Mouse (Mus musculus) erythroid progenitor cell, adult 5-6 weeks (primary cell): Measurements from ENCODE around the gene Sod2. TPM values are rescaled to one million over a fixed set of nuclear protein-coding genes. Genes with fewer than 3 reads are reported as not detected.
A peak's percentile ranks its signal among the peaks of the same experiment; 100 is the strongest.
"Not testable (repeated sequence)": the region's sequence is repeated elsewhere in the genome, so short reads cannot be mapped to it uniquely, and the experiment has no call there.

Source experiments
- ATAC-seq: replicated peaks from 2 replicates; pipeline ENCODE4 v1.8.0; 2016; ENCODE audit warnings: moderate number of reproducible peaks, mild to moderate bottlenecking, moderate TSS enrichment, inconsistent platforms; ENCODE audit not compliant: poor library complexity, low FRiP score, severe bottlenecking
- total RNA-seq, 2 experiments: library from RNA; stranded (forward) in 1 of 2; stranded (reverse) in 1 of 2; fragments of 150-400 nt in 1 of 2; fragments of 186-747, 209-891 nt in 1 of 2; gene quantifications; 2 replicates each; pipeline versions ENCODE4 v1.2.3 to v1.2.4; 2015 to 2017; ENCODE audit warnings: low replicate concordance in 2 of 2

The Sod2 gene
- total RNA-seq (2015; ENCODE audit: low replicate concordance) (18.4 and 58.3 TPM in 2 replicates), total RNA-seq (2017; ENCODE audit: low replicate concordance) (8.0 and 16.8 TPM in 2 replicates)

DNA sequence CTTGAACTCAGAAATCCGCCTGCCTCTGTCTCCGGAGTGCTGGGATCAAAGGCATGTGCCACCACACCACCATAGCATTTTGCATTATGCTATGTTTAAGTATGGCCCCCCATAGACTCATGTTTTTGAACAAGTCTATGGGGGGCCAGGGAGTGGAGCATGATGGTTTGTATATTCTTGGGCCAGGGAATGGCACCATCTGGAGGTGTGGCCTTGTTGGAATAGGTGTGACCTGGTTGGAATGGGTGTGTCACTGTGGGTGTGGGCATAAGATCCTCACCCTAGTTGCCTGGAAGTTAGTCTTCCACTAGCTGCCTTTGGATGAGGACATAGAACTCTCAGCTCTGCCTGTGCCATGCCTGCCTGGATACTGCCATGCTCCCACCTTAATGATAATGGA lies at the start of gene Sod2:
Gene Sod2, plus strand, starts transcription at position 301 of the 400 bp plus-strand sequence.
- ATAC-seq: not testable (repeated sequence)

GRCm38 (mm10) chr17:12959377-12959776 lies 47.3 kb upstream of the Sod2 start:
- ATAC-seq: not testable (repeated sequence)

DNA sequence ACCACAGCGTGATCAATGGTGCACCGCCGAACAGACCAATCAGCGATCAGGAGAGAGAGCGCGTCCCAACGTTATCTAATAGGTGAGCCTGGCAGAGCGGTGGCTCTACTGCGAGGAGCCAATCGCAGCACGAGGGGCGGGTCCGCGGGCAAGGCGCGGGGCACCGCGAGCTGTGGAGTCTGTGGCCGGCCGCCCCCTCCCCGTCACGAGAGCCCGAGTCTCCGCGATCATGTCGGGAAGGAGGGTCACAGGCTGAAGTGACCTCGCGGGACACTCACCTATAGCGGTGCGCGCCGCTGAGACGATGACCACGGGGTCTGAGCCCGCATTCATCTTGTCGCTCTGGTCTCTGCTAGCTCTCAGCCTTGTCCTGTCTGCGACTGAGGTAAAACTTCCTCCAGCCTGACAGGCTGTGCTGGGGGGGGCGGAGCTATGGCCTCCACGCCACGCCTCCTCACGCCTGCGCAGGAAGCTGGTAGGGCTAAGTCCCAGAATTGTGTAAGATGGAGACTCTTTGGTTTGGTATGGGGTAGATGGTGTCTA lies 46.2 kb upstream of the Sod2 start, which contains the start of gene Acat2:
Gene Acat2, minus strand, starts transcription at position 417 of the 543 bp plus-strand sequence.
- peak; percentile 97 for ATAC-seq

DNA sequence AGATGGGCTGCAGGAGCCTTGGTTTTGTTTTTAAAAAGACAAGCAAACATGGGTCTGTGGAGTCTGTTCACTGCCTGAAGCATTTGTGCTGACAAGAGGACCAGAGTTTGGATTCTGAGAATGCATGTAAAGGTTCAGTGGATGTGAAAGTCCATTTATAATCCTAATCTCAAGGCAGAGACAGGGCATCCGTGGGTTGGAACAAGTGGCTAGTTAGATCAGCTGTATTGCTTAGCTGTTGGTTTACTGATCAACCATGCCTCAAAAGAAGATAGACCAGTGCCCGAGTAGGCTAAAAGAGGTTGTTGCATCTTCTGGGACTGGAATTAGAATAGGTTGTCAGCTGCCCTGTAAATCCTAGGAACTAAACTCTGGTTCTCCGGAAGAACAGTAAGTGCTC lies 43.2 kb upstream of the Sod2 start:
- ATAC-seq: no peak

GRCm38 (mm10) chr17:12967173-12967572 lies 39.5 kb upstream of the Sod2 start:
- no peak for ATAC-seq

DNA sequence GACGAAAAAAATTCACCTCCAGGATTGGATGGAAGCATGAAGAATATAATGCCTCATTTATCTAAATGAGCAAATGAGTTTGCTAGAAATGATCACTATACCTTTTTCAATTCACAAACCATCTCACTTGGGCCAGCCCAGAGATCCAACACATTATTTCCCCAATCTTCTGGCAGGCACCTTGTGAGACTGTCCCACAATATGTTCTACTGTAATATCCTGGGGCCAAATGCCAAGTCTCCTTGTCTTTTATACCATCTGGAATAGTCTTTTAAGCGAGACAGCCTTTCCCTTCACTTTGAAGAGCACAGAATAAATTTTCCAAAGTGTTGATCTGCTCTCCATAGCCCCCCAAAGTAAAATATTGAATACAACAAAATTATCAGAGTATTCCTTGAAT lies 32.8 kb upstream of the Sod2 start:
- ATAC-seq: no peak

- ATAC-seq: no peak
These were observed 28.1 kb upstream of the Sod2 start for GRCm38 (mm10) chr17:12978546-12978945.

GRCm38 (mm10) chr17:12983988-12984387 lies 22.7 kb upstream of the Sod2 start:
- no peak for ATAC-seq

DNA sequence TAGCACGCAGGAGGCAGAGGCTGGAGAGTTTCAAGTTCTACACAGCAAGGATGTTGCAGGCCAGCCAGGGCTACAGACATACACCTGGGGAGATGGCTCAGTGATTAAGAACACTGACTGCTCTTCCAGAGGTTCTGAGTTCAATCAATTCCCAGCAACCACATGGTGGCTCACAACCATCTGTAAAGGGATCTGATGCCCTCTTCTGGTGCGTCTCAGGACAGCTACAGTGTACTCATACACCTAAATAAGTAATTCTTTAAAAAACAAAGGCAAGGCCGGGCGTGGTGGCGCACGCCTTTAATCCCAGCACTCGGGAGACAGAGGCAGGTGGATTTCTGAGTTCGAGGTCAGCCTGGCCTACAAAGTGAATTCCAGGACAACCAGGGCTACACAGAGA lies 18.6 kb upstream of the Sod2 start:
- not testable (repeated sequence) for ATAC-seq

GRCm38 (mm10) chr17:12990567-12991145 lies 16.0 kb upstream of the Sod2 start:
- ATAC-seq: no peak

GRCm38 (mm10) chr17:12991194-12991634 lies 15.4 kb upstream of the Sod2 start:
- ATAC-seq: 0 out of 2 replicates have a peak, but pooled peaks have one; percentile 28

GRCm38 (mm10) chr17:12991635-12992358 lies 14.8 kb upstream of the Sod2 start:
- ATAC-seq: peak; percentile 78

- ATAC-seq: peak; percentile 92
These were observed 14.1 kb upstream of the Sod2 start for GRCm38 (mm10) chr17:12992470-12992991.

DNA sequence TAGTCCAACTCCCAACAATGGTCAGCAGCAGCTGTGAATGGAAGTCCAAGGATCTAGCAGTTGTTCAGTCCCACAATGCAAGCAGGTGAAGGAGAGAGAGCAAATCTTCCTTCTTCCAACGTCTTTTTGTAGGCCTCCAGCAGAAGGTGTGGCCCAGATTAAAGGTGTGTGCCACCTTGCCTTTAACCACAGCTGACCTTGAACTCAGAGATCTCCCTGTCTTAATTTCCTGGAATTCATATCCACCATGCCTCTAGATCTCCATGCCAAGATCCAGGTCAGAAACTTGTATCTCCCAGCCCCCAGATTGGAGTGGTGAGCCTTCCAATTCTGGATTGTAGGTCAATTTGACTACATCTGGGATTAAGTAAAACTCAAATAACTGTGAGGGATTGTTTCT lies 12.6 kb upstream of the Sod2 start, which contains the start of gene Wtap:
Gene Wtap, minus strand, starts transcription at position 101 of the 400 bp plus-strand sequence.
- ATAC-seq: no peak

- no peak for ATAC-seq
These were observed 10.3 kb upstream of the Sod2 start for GRCm38 (mm10) chr17:12996345-12996744.

DNA sequence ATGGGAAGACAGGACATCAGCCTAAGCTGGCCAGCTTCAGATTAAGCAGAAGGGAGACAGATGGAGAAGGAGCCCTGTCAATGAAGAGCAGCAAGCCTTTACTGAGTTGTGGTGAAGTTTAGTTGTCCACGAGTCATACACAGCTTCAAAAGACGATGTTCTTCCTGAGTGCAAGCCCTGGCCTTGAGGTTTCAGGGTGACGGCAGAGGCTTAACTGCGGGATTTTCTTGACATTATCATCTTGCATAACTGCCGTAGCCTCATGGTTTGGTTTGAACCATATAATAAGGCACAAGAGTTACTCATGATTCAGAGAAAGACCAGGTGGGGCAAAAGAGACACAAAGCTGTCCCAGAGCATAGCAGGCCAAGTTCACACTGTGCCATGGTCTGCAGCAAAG lies 8.8 kb upstream of the Sod2 start:
- ATAC-seq: no peak

DNA sequence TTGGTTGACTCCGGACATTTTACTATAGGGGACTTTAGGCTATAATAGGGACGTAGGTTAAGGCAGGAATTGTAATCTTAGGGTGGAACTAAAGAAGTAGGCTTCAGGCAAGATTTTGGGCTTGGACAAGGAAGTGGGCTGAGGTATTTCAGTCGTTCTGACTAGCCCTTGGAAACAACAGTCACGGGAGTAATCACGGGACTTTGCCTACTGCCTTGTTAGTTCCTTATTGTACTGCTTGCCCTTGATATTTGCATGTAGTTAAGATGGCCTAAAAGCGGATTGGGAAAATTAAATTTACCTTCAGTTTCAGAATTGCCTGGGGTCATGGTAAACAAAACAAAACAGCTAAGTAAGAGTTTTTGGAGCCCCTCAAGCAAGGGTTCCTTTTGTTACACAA lies 7.6 kb upstream of the Sod2 start:
- ATAC-seq: no peak

DNA sequence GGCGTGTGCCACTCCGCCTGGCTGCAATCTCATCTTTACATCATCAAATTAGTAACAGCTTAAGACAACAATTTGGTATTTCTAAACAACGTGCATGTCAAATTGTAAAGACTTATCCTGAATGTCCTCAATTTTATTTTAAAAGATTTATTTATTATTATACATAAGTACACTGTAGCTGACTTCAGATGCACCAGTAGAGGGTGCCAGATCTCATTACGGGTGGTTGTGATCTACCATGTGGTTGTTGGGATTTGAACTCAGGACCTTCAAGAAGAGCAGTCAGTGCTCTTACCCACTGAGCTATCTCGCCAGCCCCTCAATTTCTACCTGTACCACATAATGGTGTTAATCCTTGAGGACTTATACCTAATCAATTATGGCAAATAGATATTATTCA lies 4.4 kb upstream of the Sod2 start:
- not testable (repeated sequence) for ATAC-seq

- ATAC-seq: not testable (repeated sequence)
These were observed 2.2 kb upstream of the Sod2 start for GRCm38 (mm10) chr17:13004436-13004835.

GRCm38 (mm10) chr17:13006984-13007383 lies 338 bp downstream of the Sod2 start:
- no peak for ATAC-seq
